Mouse (Mus musculus) activated CD4-positive, CD25-positive, alpha-beta regulatory T cell, adult 4 months (primary cell): ENCODE data around the gene BC051142. TPM values are rescaled to one million over a fixed set of nuclear protein-coding genes. Genes with fewer than 3 reads are reported as not detected.

ENCODE experiments used
- ATAC-seq: one replicate; pipeline ENCODE4 v1.8.0; 2017
- polyA plus RNA-seq, 2 experiments: library from polyadenylated mRNA; unstranded; fragments of 100-300 nt; shearing (Covaris generic); gene quantifications; one replicate each; pipeline ENCODE4 v1.2.1; 2017

Gene BC051142
- polyA plus RNA-seq: 1 to 10 TPM in 1 of 2 experiments, not detected in 1; 2.3 TPM

GRCm38 (mm10) chr17:34398711-34399393, at the start of gene BC051142:
Gene BC051142, plus strand, starts transcription at chr17:34398820.
- peak; percentile 65 for ATAC-seq

GRCm38 (mm10) chr17:34349429-34349828, 49.2 kb upstream of the BC051142 start:
- ATAC-seq: no peak

GRCm38 (mm10) chr17:34354539-34354938, 44.1 kb upstream of the BC051142 start, which contains the start of gene Btnl2:
Gene Btnl2, plus strand, starts transcription at chr17:34354822.
- ATAC-seq: no peak

GRCm38 (mm10) chr17:34354940-34355339, 43.7 kb upstream of the BC051142 start:
- ATAC-seq: peak; percentile 88

- no peak for ATAC-seq
Measured at GRCm38 (mm10) chr17:34362954-34363546, 35.6 kb upstream of the BC051142 start.

GRCm38 (mm10) chr17:34363676-34364310, 34.8 kb upstream of the BC051142 start:
- no peak for ATAC-seq

- ATAC-seq: no peak
Measured at GRCm38 (mm10) chr17:34365031-34365430, 33.6 kb upstream of the BC051142 start.

- ATAC-seq: no peak
Measured at GRCm38 (mm10) chr17:34370563-34370962, 28.1 kb upstream of the BC051142 start.

GRCm38 (mm10) chr17:34373055-34373709, 25.4 kb upstream of the BC051142 start:
- ATAC-seq: no peak

- ATAC-seq: no peak
Measured at GRCm38 (mm10) chr17:34376847-34377246, 21.8 kb upstream of the BC051142 start, which contains the start of gene Btnl1. Gene Btnl1, plus strand, starts transcription at chr17:34377132.

GRCm38 (mm10) chr17:34377450-34378209, 21.0 kb upstream of the BC051142 start:
- no peak for ATAC-seq

GRCm38 (mm10) chr17:34378716-34379115, 19.9 kb upstream of the BC051142 start:
- ATAC-seq: no peak

GRCm38 (mm10) chr17:34379451-34379850, 19.2 kb upstream of the BC051142 start:
- ATAC-seq: no peak

GRCm38 (mm10) chr17:34381876-34382275, 16.7 kb upstream of the BC051142 start:
- no peak for ATAC-seq

GRCm38 (mm10) chr17:34383212-34383611, 15.4 kb upstream of the BC051142 start:
- no peak for ATAC-seq

GRCm38 (mm10) chr17:34384699-34385098, 13.9 kb upstream of the BC051142 start:
- no peak for ATAC-seq

GRCm38 (mm10) chr17:34386656-34387055, 12.0 kb upstream of the BC051142 start:
- no peak for ATAC-seq

GRCm38 (mm10) chr17:34388513-34388912, 10.1 kb upstream of the BC051142 start:
- no peak for ATAC-seq

GRCm38 (mm10) chr17:34391507-34391906, 7.1 kb upstream of the BC051142 start:
- no peak for ATAC-seq

- ATAC-seq: peak; percentile 77
Measured at GRCm38 (mm10) chr17:34392321-34392720, 6.3 kb upstream of the BC051142 start.

GRCm38 (mm10) chr17:34397357-34397756, 1.3 kb upstream of the BC051142 start:
- no peak for ATAC-seq

GRCm38 (mm10) chr17:34398058-34398710, 436 bp upstream of the BC051142 start:
- peak; percentile 93 for ATAC-seq
